Mouse (Mus musculus): ENCODE results near the gene Hhat. TPM values are rescaled to one million over a fixed set of nuclear protein-coding genes. Genes with fewer than 3 reads are reported as not detected.

Hhat gene
- total and polyA plus RNA-seq, 3 experiments: 0.39 to 1.0 TPM; not detected in 1

- Histone ChIP-seq H3K4me1 (ENCODE audit: control insufficient read depth in 1 of 2, insufficient read depth in 2 of 2, low read length in 2 of 2) (no peaks in the 10 kb centered on the region), H3K9me3 (replicated peaks; ENCODE audit: insufficient read depth, low read length) (no peaks in the 10 kb centered on the region), H3K4me3 (ENCODE audit: control insufficient read depth in 1 of 2, insufficient read depth in 1 of 2, low read depth in 2 of 2, low read length in 2 of 2) (no peak overlapping the region), H3K36me3 (ENCODE audit: control insufficient read depth in 1 of 2, insufficient read depth in 2 of 2, low read length in 2 of 2) (no peaks in the 10 kb centered on the region), H3K27me3 (ENCODE audit: control insufficient read depth in 1 of 2, insufficient read depth in 2 of 2, low read length in 2 of 2) (peaks cover 0 to 5% of the 10 kb centered on the region in 2 experiments; a peak in 2 of 4 replicates), H3K9ac (ENCODE audit: control insufficient read depth, low read depth, low read length, poor library complexity, severe bottlenecking) (no peak overlapping the region), H3K27ac (ENCODE audit: control insufficient read depth, low read depth, low read length) (no peak overlapping the region), H3K79me2 (ENCODE audit: control insufficient read depth, insufficient read depth, low read length, poor library complexity) (no peaks in the 10 kb centered on the region)
- no peak for DNase-seq (ENCODE audit: low read depth, low spot score)
- no peak for TF ChIP-seq RCOR1 (IDR thresholded peaks at IDR 0.05; ENCODE audit: low read depth, low read length)
- TF ChIP-seq MAX (IDR thresholded peaks at IDR 0.05; ENCODE audit: low read length): no peak
- TF ChIP-seq SIN3A (IDR thresholded peaks at IDR 0.05; ENCODE audit: low read length): no peak
- no peak for TF ChIP-seq ZC3H11A (IDR thresholded peaks at IDR 0.05; ENCODE audit: low read depth, low read length)
- no peak for TF ChIP-seq MAFK (IDR thresholded peaks at IDR 0.05; ENCODE audit: borderline replicate concordance, low read depth, low read length)
- no peak for TF ChIP-seq JUND (IDR thresholded peaks at IDR 0.05; ENCODE audit: low read depth, low read length)
- TF ChIP-seq POLR2AphosphoS2 (IDR thresholded peaks at IDR 0.05; ENCODE audit: low read length): no peak
- no peak for TF ChIP-seq CHD2 (IDR thresholded peaks at IDR 0.05; ENCODE audit: low read length)
- TF ChIP-seq POLR2AphosphoS5 (IDR thresholded peaks at IDR 0.05; ENCODE audit: borderline replicate concordance, low read depth, low read length): no peak
- no peak for TF ChIP-seq ZMIZ1 (IDR thresholded peaks at IDR 0.05; ENCODE audit: low read depth, low read length)
- no peak for TF ChIP-seq HCFC1 (IDR thresholded peaks at IDR 0.05; ENCODE audit: low read depth, low read length)
- TF ChIP-seq RAD21 (IDR thresholded peaks at IDR 0.05; ENCODE audit: low read depth, low read length): no peak
- no peak for TF ChIP-seq TBP (IDR thresholded peaks at IDR 0.05; ENCODE audit: low read depth, low read length)
- no peak for TF ChIP-seq MYB (IDR thresholded peaks at IDR 0.05; ENCODE audit: low read depth, low read length)
- TF ChIP-seq NRF1 (IDR thresholded peaks at IDR 0.05; ENCODE audit: insufficient read depth, low read depth, low read length, poor library complexity, severe bottlenecking): no peak
- no peak for TF ChIP-seq CTCF (IDR thresholded peaks at IDR 0.05 in 2 of 3, conservative IDR thresholded peaks at IDR 0.05 in 1 of 3; ENCODE audit: control insufficient read depth in 1 of 3, insufficient read depth in 1 of 3, low read depth in 2 of 3, low read length in 3 of 3, poor library complexity in 1 of 3, severe bottlenecking in 1 of 3)
- no peak for TF ChIP-seq ETS1 (IDR thresholded peaks at IDR 0.05; ENCODE audit: low read depth, low read length)
- no peak for TF ChIP-seq EP300 (IDR thresholded peaks at IDR 0.05; ENCODE audit: low read depth in 1 of 2, low read length in 2 of 2)
These were observed 123.7 kb downstream of the Hhat start for GRCm38 (mm10) chr1:192647361-192647760.

GRCm38 (mm10) chr1:192642126-192642525 is 128.9 kb downstream of the Hhat start:
- no peak overlapping the region for H3K4me3 ChIP-seq (ENCODE audit: control insufficient read depth in 1 of 2, insufficient read depth in 1 of 2, low read depth in 2 of 2, low read length in 2 of 2)
- H3K36me3 ChIP-seq (ENCODE audit: control insufficient read depth in 1 of 2, insufficient read depth in 2 of 2, low read length in 2 of 2): no peaks in the 10 kb centered on the region
- H3K9me3 ChIP-seq (replicated peaks; ENCODE audit: insufficient read depth, low read length): no peaks in the 10 kb centered on the region
- H3K79me2 ChIP-seq (ENCODE audit: control insufficient read depth, insufficient read depth, low read length, poor library complexity): no peaks in the 10 kb centered on the region
- H3K27ac ChIP-seq (ENCODE audit: control insufficient read depth, low read depth, low read length): no peak overlapping the region
- H3K27me3 ChIP-seq (ENCODE audit: control insufficient read depth in 1 of 2, insufficient read depth in 2 of 2, low read length in 2 of 2): no peaks in the 10 kb centered on the region
- no peak overlapping the region for H3K9ac ChIP-seq (ENCODE audit: control insufficient read depth, low read depth, low read length, poor library complexity, severe bottlenecking)
- H3K4me1 ChIP-seq (ENCODE audit: control insufficient read depth in 1 of 2, insufficient read depth in 2 of 2, low read length in 2 of 2): no peaks in the 10 kb centered on the region
- TF ChIP-seq GATA1 (IDR thresholded peaks at IDR 0.05; ENCODE audit: low read depth, low read length): no peak
- TF ChIP-seq MYC (IDR thresholded peaks at IDR 0.05; ENCODE audit: low read depth, low read length): no peak
- TF ChIP-seq E2F4 (IDR thresholded peaks at IDR 0.05; ENCODE audit: borderline replicate concordance, low read depth, low read length): no peak
- no peak for TF ChIP-seq POLR2AphosphoS2 (IDR thresholded peaks at IDR 0.05; ENCODE audit: low read length)
- no peak for DNase-seq (ENCODE audit: low read depth, low spot score)

Measured in MEL (cell line).